Mouse (Mus musculus) stomach, postnatal 0 days (tissue): ENCODE data around the gene Lsamp.

Source experiments
- CTCF ChIP-seq: IDR thresholded peaks from 2 replicates; pipeline ENCODE4 v1.5.1; 2016; ENCODE audit warnings: antibody characterized with exemption, low read depth, mild to moderate bottlenecking, moderate library complexity
- EP300 ChIP-seq: optimal IDR thresholded peaks from 2 replicates; pipeline ENCODE3; 2016; ENCODE audit warnings: antibody characterized with exemption

DNA sequence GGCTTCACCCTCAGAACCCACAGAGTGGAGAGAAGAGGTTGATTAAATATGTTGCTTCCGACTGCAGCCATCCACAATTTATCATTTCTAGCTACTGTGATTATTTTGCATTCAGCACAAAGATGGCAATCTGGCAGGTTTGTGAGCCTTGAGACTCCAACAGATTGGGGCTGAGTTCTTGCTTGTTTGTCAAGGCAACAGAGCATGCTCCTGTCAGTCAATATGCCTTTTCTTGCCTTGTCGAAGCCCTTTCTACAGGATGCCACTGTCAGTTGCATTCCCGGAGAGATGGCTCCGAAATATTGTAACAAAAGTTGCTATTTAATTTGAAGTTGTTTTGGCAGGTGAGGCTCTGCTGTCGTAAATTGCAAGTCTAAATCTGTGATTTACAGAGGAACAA lies 643.0 kb downstream of the Lsamp start:
- TF ChIP-seq CTCF (no peak), EP300 (no peak)
